Mouse (Mus musculus): ENCODE results near the gene a. TPM values are rescaled to one million over a fixed set of nuclear protein-coding genes. Genes with fewer than 3 reads are reported as not detected.

a gene
- total and polyA plus RNA-seq, 3 experiments = not detected

DNA sequence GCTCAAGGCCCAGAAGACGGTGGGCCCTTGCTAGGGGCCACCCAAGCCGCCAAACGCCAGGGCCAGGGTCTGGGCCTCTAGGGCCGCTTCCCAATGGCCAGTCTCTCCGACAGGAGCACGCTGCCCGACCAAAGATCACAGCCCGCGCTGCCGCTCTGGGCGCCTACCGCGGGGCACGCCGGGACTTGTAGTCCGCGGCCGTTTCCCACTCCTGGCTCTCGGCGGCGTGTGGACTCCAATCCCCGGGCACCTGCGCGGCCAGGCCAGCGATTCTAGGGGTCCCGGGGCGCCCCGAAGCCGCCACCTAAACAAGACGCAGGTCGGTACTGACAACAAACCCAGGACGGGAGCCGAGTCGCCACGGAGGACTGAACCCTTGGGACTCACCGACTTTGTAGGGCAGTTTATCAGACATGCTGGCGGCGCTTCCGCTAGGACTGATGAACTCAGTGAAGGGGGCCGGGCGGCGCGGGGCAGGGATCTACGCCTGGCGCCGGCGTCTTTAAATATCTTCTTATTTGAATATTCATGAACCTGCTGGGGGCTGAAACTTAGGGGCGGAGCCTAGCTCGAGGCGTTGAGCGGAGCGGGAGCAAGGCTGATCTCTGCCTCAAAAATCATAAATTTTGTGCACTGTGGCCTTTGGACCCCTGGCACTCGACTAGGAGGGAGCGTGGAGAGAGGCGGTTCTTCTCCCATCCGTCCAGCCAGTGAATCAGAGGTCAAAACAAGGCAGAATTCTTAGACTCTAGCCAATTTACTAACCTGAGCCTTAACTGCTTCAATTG, 283.0 kb downstream of the a start, which contains the start of gene Ahcy:
Ahcy (minus strand) TSS at position 520 of the 788 bp plus-strand sequence.
- no peaks in the 10 kb centered on the region for H3K79me2 ChIP-seq (replicated peaks; ENCODE audit: control insufficient read depth, insufficient read depth, low read length)
- TF ChIP-seq CTCF (IDR thresholded peaks at IDR 0.05) = 0 out of 2 replicates have a peak, but pooled peaks have one; percentile 11
- no peak for TF ChIP-seq EP300 (IDR thresholded peaks at IDR 0.05; ENCODE audit: insufficient read depth, low read depth, low read length)
- TF ChIP-seq POLR2A (IDR thresholded peaks at IDR 0.05; ENCODE audit: insufficient read depth, low read depth, low read length) = peak; percentile 83
- H3K27me3 ChIP-seq (ENCODE audit: control insufficient read depth, insufficient read depth, low read length) = no peaks in the 10 kb centered on the region
- intact Hi-C loops (cut with DNase I) = loop anchor here (2.0 to 10.0 kb wide), 3 partner anchors 25 to 179 kb away; partner anchors contain the start of genes Eif2s2 and Itch
- H3K36me3 ChIP-seq (ENCODE audit: control insufficient read depth, insufficient read depth, low read length) = no peaks in the 10 kb centered on the region
- DNase-seq = peak; percentile 94
- H3K4me3 ChIP-seq = peak within 1 kb of the TSS; percentile 78
- H3K4me1 ChIP-seq (ENCODE audit: control insufficient read depth, insufficient read depth, low read length) = peaks cover 6% of the 10 kb centered on the region
- H3K9ac ChIP-seq (ENCODE audit: low read depth, low read length) = peak within 1 kb of the TSS; percentile 76
- H3K27ac ChIP-seq = peak within 1 kb of the TSS; percentile 76
- WGBS = under 1% methylated on average over 56 of the region's 56 CpGs

DNA sequence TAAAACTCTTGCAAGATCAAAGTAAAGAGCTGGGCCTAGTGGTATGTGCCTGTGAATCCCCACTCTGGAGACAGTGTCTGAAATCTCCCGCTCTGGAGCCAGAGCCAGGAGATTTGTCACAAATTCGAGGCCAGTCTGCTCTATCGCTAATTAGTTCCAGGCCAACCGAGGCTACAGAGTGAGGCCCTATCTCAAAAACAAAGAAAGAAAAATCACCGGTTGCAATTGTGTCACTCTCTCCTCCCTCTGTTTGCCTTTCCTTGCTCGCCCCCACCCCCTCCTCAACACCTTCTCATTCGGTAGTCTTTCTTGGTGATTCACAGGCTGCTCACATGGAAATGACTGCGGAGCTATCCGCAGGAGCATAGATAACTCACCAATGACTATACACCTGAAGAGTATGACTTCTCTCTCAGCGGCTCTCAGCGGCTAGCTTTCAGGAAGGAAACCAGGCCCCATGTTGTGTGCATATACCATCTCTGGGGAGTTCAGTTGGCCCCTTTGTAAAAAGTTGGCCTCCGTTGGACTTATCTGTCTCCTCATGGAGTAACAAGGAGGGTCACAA, 283.6 kb downstream of the a start:
- 30% methylated on average over 12 of the region's 12 CpGs for WGBS

DNA sequence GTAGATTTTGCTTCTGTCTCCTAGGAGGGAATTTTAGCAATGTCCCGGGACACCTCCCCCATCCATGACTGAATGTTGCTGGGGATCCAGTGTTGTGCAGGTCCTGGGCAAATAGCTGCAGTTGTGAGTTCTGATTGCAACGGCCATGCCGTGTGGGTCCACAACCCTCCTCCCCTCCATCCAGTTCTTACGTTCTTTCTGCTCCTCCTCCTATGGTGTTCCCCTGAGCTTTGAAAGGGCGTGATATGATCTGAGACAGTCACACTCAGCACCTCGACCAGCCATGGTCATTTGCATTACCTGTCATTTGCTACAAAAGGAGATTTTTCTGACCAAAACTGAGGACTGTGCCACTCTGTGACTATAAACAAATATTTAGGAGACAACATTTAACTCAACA, 284.4 kb downstream of the a start:
- Histone ChIP-seq H3K79me2 (replicated peaks; ENCODE audit: control insufficient read depth, insufficient read depth, low read length) (no peaks in the 10 kb centered on the region), H3K36me3 (ENCODE audit: control insufficient read depth, insufficient read depth, low read length) (no peaks in the 10 kb centered on the region), H3K9ac (ENCODE audit: low read depth, low read length) (no peak overlapping the region), H3K4me1 (ENCODE audit: control insufficient read depth, insufficient read depth, low read length) (peaks cover 6% of the 10 kb centered on the region), H3K4me3 (no peak overlapping the region), H3K27me3 (ENCODE audit: control insufficient read depth, insufficient read depth, low read length) (no peaks in the 10 kb centered on the region), H3K27ac (no peak overlapping the region)
- TF ChIP-seq POLR2A (IDR thresholded peaks at IDR 0.05; ENCODE audit: insufficient read depth, low read depth, low read length) (no peak), EP300 (IDR thresholded peaks at IDR 0.05; ENCODE audit: insufficient read depth, low read depth, low read length) (no peak), CTCF (IDR thresholded peaks at IDR 0.05) (no peak)
- DNase-seq = no peak
- WGBS = 86% methylated on average over 6 of the region's 6 CpGs
- intact Hi-C loops (cut with DNase I) = loop anchor here (2.0 to 10.0 kb wide), 2 partner anchors 27 to 181 kb away; partner anchors contain the start of gene Eif2s2

More for the DNA sequence above, 283.6 kb downstream of the a start:
- Histone ChIP-seq H3K27ac (peak overlapping the region; percentile 76), H3K4me3 (peak overlapping the region; percentile 78), H3K79me2 (replicated peaks; ENCODE audit: control insufficient read depth, insufficient read depth, low read length) (no peaks in the 10 kb centered on the region), H3K36me3 (ENCODE audit: control insufficient read depth, insufficient read depth, low read length) (no peaks in the 10 kb centered on the region), H3K27me3 (ENCODE audit: control insufficient read depth, insufficient read depth, low read length) (no peaks in the 10 kb centered on the region), H3K9ac (ENCODE audit: low read depth, low read length) (peak overlapping the region; percentile 58; the same call in 1 of the 2 replicates), H3K4me1 (ENCODE audit: control insufficient read depth, insufficient read depth, low read length) (peaks cover 6% of the 10 kb centered on the region)
- intact Hi-C loops (cut with DNase I) = loop anchor here (2.0 to 10.0 kb wide), 3 partner anchors 26 to 180 kb away; partner anchors contain the start of genes Eif2s2 and Itch
- no peak for DNase-seq
- TF ChIP-seq EP300 (IDR thresholded peaks at IDR 0.05; ENCODE audit: insufficient read depth, low read depth, low read length) (no peak), POLR2A (IDR thresholded peaks at IDR 0.05; ENCODE audit: insufficient read depth, low read depth, low read length) (no peak), CTCF (IDR thresholded peaks at IDR 0.05) (no peak)

DNA sequence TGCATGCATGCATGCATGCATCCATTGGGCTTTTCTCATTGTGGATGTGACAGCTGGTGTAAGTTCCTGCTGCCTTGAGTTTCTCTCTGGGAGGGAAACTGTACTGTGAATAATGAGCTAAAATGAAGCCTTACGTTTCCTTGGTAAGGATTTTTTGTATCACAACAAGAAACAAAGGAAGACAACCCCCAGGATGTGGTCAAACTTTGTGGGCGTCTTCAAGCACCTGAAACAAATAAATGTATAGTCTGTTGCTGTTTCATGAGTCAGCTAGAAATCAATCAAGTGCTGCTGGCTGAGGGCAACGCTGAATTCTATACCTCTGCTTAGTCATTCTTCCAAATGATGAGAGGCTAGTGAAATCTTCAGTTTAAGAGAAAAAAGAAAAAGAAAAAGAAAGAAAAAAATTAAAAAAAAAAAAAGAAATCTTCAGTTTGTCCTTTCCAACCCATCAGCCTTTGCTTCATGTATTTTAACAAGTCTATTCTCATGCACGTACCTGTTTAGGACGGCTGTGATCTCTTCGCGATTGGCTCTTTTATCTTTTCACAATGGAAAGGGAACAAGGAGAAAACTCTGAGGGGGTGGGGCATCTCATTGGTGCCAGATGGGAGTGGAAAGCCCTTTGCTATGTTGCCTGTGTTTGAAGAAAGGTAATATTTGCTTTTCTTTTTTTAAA, 288.4 kb downstream of the a start:
- intact Hi-C loops (cut with DNase I) = loop anchor here (5.0 to 10.0 kb wide), 3 partner anchors 108 to 303 kb away; partner anchors contain the start of genes Eif2s2 and Trp53inp2
- no peak for DNase-seq
- 46% methylated on average over 7 of the region's 7 CpGs for WGBS
- H3K79me2 ChIP-seq (replicated peaks; ENCODE audit: control insufficient read depth, insufficient read depth, low read length) = no peaks in the 10 kb centered on the region
- no peak for TF ChIP-seq CTCF (IDR thresholded peaks at IDR 0.05)
- TF ChIP-seq EP300 (IDR thresholded peaks at IDR 0.05; ENCODE audit: insufficient read depth, low read depth, low read length) = no peak
- TF ChIP-seq POLR2A (IDR thresholded peaks at IDR 0.05; ENCODE audit: insufficient read depth, low read depth, low read length) = no peak
- H3K4me3 ChIP-seq = no peak overlapping the region
- no peak overlapping the region for H3K27ac ChIP-seq
- H3K27me3 ChIP-seq (ENCODE audit: control insufficient read depth, insufficient read depth, low read length) = no peaks in the 10 kb centered on the region
- no peak overlapping the region for H3K9ac ChIP-seq (ENCODE audit: low read depth, low read length)
- H3K4me1 ChIP-seq (ENCODE audit: control insufficient read depth, insufficient read depth, low read length) = peaks cover 4% of the 10 kb centered on the region
- no peaks in the 10 kb centered on the region for H3K36me3 ChIP-seq (ENCODE audit: control insufficient read depth, insufficient read depth, low read length)

DNA sequence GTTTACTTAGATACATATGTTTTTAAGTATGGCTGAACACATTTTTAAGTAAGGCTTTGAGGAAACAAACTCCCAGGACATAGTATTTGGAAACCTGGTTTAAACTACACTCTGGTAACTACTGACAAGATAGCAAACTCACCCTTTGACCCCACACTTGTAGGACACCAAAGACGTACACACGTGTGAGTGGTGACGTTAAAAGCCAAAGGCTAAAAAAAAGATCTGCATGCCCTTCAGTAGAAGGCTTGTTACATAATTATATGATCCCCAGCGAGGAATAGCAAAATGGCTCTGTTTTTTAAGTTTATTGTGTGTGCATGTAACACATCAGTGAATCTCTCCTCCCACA, 289.0 kb downstream of the a start:
- Histone ChIP-seq H3K27ac (no peak overlapping the region), H3K36me3 (ENCODE audit: control insufficient read depth, insufficient read depth, low read length) (no peaks in the 10 kb centered on the region), H3K27me3 (ENCODE audit: control insufficient read depth, insufficient read depth, low read length) (no peaks in the 10 kb centered on the region), H3K79me2 (replicated peaks; ENCODE audit: control insufficient read depth, insufficient read depth, low read length) (no peaks in the 10 kb centered on the region), H3K4me1 (ENCODE audit: control insufficient read depth, insufficient read depth, low read length) (peaks cover under 1% of the 10 kb centered on the region; the same call in 1 of the 2 replicates), H3K9ac (ENCODE audit: low read depth, low read length) (no peak overlapping the region), H3K4me3 (no peak overlapping the region)
- 73% methylated on average over 4 of the region's 4 CpGs for WGBS
- DNase-seq = no peak
- intact Hi-C loops (cut with DNase I) = loop anchor here (5.0 kb wide), 2 partner anchors 107 to 302 kb away; partner anchors contain the start of gene Trp53inp2
- TF ChIP-seq EP300 (IDR thresholded peaks at IDR 0.05; ENCODE audit: insufficient read depth, low read depth, low read length) = no peak
- no peak for TF ChIP-seq POLR2A (IDR thresholded peaks at IDR 0.05; ENCODE audit: insufficient read depth, low read depth, low read length)
- TF ChIP-seq CTCF (IDR thresholded peaks at IDR 0.05) = no peak
